Mouse (Mus musculus): ENCODE measurements at regions not wholly inside any gene's neighbourhood (a gene's known extent, or its start where the extent isn't known, plus 50 kb on each side); places are given as distances from the start of the nearest gene placed in this dataset.

DNA sequence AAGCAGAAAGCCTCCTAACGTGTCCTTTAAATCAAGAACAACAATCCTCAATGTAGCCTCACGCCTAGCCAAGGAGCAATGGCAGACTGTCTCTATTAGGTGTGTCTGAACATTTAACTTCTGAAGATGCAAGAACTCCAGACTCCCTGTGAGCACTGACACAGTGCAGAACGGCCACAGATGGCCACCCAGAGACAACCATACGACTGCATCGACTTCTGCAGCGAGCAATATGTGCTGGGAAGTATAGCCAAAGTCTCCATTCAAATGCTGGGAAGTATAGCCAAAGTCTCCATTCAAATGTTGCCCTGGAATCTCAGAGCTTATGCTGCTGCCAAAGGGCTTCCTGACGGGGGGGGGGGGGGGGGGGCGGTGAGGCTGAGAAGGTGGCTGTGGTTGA is 463.5 kb downstream of the Efna5 start:
- no peak for DNase-seq (ENCODE audit: low read depth, low spot score)

DNA sequence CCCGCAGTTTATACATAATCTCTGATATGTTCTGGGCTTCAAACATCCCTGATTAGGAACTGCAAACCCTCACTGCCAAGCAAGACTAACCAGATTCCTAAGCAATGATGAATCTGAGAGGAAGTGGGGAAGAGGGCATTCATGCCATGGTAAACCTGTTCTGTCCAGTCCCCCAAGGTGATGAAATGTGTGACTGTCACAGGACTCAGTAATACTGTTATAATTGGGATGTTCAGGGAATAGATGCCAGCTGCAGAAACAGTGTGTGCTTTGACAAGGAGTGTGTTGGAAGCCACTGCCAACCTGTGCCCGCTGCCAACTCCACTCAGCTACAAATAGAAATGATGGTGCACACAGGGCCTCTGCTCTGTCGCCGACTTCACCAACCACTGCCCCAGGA is 466.0 kb downstream of the Efna5 start:
- no peak for DNase-seq (ENCODE audit: low read depth, low spot score)

DNA sequence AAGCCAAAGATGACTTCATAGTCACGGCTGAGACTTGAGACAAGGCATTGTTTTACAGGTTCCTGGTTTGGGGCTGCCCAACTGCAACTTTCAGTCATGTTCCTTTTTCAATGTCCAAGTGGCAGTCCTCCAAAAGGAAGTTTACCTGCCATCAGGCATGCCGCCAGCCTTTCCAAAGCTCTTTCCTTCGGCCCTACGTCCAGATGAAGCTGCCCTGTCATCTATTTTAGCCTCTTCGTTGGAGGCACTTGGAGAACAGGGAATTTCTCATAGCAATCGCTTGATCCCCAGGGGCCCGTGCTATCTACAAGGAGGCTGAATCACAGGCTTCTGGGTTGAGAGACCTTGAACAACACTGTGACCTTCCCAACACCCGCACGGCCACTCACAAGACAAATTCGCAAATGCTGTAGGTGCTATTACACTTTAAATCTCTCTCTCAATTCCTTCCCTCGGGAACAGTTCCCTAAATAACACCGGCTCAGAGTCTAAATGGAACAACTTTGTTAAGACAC is 468.4 kb downstream of the Efna5 start:
- no peak for DNase-seq (ENCODE audit: low read depth, low spot score)

DNA sequence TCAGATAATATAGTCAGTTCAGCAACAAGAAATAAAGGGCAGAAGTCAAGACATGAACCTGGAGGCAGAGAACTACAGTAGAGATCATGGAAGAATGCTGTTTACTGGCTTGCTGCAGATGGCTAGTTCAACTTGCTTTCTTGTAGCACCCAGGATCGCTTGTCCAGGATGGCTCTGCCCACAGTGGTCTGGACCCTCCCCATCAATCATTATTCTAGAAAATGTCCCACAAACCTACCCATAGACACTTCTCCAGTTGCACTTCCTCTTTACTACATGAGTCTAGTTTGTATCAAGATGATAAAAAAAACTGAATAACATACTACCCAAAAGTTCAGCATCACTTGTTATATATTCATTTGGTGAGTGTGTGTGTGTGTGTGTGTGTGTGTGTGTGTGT is 477.4 kb downstream of the Efna5 start:
- peak; percentile 55 for DNase-seq (ENCODE audit: low read depth, low spot score)

DNA sequence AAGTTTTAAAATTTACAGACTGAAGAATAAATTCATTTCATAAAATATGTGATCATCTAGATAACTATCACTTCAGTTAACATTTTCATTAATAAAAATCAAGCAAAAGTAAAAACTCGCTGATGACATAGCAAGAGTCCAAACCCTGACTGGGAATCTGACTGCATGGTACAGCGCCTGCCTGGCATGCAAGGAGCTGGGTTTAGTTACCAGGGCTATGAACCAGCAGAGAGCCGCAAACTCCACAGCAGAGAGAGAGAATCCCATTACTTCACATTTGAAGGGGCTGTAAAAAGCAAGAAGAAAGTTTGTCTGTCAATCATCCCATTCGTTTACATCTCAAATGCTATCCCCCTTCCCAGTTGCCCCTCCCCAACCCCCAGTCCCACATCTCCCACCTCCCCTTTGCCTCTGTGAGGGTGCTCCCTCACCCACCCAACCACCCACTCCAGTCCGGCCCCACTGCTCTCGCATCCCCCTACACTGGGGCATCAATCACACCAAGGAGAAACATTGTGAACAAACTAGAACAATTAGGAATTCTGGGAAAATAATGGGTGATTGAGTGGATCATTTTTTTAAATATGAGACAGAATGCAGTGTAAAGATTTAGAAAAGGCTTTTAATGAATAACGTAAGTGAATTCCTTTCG is 487.6 kb downstream of the Efna5 start:
- no peak for DNase-seq (ENCODE audit: low read depth, low spot score)

DNA sequence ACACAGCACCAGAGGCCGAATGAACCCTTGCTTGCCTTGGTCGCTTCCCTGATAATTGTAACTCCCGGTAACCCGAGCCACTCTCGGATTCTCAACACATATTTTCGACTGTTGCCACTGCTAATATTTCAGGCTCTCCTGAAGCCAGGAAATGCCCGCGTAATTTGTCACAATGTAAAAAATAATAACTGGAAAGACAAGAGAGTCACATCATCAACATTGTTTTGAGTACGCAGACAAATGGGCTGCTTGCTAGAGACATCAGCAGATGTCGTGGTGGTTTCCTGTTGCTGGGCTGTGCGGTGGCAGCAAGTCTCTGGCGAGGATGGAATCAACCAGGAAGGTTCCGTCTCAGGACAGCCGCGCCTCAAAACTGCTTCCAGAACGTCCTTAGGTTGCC is 497.1 kb downstream of the Efna5 start:
- no peak for DNase-seq (ENCODE audit: low read depth, low spot score)

DNA sequence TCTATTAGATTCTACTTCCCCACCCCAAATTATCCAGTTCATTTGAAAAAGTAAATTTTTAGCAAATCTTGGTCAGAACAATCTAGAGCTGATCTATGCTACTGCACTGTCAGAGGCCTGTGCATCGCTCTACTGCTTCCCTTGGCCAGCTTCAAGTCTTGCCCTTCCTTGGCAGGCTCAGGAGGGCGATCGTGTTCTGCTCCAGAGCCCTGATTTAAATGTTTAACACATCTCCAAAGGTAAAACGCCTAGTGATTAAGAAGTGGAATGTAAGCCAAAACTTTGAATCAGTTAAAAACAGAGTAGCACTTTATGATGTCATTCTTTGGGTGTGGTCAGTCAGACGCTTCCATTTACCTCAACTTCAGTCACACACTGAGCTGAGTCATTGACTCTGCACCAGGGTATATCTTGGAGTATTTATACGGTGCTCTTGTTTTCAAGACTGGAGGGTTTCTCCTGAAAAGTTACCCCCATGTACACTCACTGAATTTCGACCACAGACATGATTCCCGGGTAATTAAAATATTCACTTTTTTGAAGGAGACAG is 502.2 kb downstream of the Efna5 start:
- DNase-seq (ENCODE audit: low read depth, low spot score) = no peak

DNA sequence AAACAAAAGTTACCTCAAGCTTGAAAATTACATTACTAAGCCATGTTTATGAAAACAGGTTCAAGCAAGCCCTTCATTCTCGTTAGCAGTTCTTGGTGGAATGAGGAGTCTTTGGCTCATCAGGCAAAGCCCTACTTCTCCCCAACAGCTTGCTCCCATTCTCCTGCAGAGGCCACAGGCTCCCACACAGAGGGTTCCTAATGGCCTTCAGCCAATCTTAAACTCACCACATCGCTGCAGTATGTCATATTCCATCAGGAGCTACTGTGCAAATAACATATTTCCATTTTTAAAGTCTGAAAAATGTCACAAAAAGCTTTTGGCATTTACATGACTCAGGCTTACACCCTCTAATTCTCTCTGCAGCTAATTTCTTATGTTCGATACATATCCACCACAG is 512.0 kb downstream of the Efna5 start:
- DNase-seq (ENCODE audit: low read depth, low spot score) = no peak

DNA sequence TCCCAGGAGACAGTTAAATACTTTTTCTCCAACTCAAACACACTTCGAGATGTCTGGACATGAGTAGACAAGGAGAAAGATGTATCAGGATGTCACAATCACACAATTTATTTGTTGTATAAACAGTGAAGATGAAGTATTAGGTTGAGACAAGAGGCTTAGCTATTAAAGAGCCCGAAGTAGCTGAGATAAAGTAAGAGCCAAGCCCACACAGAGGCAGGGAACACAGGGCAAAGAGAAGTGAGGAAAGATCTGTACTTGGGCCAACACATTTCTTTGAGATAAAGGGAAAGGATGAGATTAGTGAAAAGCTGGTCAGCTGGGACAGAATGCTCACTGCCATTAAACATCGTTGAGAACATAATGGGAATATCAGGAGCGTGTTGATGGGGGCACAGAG is 513.2 kb downstream of the Efna5 start:
- DNase-seq (ENCODE audit: low read depth, low spot score) = no peak

DNA sequence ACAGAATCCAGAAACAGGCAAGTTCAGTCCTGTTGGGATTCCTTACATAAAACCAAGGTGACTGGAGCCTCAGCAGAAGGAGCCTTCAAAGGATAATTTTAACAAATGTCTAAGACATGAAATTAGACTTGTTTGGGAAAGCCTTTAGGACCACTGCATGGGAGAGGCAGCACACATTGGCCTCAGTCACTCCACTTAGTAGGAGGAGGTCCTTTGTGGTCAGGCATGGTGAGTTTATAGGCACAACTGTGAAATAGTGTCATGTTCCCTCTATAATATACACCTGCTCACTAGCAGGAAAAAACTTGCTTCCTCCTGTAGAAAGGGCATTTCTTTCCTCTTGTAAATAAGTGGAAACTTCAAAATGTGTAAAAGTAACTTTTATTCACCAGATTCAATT is 522.8 kb downstream of the Efna5 start:
- DNase-seq (ENCODE audit: low read depth, low spot score) = no peak

DNA sequence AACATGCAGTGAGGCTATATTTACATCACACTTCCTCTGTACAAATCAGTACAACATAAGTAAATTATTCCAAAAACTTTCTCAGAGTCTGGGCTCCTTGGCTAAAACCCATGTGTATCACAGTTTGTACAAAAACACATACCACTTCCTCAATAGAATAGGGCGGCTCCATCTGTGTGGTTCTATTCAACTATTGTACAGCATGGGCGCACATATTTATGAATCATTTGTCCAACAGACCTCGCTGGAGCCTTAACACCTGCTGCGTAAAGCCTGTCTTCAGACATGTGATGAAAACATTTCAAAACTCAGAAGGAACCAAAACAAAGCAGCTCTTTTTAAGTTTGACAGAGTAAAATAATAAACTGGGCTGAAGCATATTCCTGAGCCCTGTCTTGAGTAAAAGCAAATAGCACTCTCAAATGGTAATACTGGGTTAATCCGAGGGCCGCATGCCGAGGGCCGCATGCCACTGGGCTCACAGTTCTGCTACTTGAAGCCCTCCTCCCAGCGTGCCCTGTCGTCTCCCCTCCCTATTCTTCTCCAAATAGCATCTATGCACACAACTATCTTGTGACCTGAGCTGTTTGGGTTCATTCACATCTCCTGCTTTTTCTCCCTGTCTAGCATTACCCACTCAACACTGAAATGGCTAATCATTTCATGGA is 543.1 kb downstream of the Efna5 start:
- no peak for DNase-seq (ENCODE audit: low read depth, low spot score)

DNA sequence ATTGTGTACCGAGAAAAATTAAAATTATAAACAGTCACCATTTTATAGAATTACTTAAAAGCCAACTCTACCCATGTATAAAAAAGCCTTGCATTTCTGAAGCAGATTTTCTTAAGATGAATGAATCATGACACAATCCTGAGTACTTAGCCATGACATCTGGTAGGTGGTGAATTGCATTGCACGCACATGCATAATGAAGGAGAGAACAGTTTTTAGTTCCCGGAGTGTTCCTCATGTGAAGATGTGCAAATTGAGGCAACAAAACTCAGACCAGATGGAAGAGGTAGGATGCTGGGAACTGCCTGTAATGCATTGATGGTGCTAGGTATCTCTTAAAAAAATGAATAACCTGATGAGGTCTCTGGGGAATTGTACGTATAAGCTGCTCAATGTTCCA is 550.9 kb downstream of the Efna5 start:
- DNase-seq (ENCODE audit: low read depth, low spot score) = no peak

DNA sequence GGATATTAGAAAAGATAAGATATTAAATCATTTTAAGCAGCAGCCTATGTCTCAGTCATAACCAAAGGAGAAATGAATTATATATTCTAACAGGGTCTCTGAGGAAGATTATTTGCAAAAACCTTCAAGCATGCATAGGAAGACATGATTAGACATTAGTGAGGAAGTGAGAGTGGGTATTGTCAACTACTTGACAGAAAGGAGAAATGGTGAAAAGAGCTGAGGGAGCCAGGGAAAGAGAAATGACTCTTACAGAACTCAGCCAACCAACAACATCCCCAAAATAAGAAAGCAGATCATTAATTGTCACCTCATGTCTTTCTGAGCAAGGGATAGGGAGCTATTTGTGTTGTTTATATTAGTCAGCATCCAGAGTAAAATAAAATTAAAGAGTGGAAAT is 554.3 kb downstream of the Efna5 start:
- DNase-seq (ENCODE audit: low read depth, low spot score) = peak; percentile 78

DNA sequence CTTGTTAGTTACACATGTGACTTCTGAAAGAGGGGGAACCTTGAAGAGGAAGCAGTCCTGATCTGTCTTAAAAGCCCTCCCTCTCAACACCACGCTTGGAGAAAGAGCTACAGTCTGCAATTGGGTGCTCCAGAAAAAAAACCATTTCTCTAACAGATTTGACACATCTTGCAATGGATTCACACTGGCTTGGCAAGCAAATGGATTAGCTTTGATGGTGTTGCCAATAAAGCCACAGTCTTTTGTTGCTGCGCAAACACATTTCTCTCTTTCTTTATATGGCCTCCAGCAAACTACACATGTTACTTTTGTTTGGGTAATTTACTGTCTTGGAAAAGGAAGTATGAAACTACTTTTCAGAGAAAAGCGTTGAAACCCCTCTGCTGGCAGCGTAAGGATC is 562.1 kb downstream of the Efna5 start:
- DNase-seq (ENCODE audit: low read depth, low spot score) = no peak

DNA sequence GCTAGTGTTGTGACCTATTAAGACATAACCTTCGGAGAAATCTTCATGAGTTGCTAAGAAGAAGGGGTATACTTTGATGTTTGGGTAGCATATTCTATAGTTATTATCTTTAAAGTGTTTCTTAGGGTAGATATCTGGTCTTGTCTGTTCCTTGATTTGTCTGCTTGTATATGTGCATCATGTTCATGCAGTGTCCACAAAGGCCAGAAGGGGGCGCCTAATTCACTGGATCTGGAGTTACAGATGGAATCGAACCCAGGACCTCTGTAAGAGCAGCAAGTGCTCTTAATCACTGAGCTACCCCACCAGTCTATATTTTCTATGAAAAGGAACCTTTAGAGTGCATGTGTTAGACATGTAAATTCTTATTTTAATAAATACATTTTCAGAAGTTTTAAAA is 571.1 kb downstream of the Efna5 start:
- peak; percentile 51 for DNase-seq (ENCODE audit: low read depth, low spot score)

DNA sequence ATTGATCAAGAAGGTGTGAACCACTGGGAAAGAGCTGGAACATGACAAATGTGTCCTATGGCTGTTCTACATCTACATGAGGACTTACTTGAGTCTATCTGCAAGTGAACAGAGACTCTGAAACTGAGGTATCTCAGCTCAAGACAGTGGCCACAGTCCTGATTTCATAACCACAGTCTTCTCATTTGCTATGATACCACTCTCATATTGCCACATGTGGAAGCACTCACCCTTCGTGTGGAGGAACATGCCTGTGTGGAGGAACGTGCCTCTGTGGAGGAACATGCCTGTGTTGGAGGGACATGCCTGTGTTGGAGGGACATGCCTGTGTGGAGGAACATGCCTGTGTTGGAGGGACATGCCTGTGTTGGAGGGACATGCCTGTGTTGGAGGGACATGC is 574.0 kb downstream of the Efna5 start:
- no peak for DNase-seq (ENCODE audit: low read depth, low spot score)

DNA sequence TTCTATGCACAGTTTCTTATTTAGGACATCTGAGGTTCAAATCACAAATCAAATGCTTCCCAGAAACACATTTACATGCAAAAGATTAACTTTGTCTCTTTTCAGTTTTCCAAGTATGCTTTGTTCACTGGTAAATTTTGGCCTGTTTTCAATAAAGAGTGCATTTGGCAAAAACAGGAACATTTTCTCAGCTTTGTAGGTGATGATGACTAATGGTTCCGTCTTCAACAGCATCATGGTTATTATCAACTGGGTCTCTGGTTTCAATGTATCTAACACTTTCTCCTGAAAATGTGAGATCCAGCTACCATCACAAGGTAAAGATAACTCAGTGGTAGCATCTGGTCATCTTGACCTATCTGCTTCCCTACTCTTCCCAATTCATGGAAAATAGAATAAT is 574.6 kb downstream of the Efna5 start:
- DNase-seq (ENCODE audit: low read depth, low spot score) = no peak

DNA sequence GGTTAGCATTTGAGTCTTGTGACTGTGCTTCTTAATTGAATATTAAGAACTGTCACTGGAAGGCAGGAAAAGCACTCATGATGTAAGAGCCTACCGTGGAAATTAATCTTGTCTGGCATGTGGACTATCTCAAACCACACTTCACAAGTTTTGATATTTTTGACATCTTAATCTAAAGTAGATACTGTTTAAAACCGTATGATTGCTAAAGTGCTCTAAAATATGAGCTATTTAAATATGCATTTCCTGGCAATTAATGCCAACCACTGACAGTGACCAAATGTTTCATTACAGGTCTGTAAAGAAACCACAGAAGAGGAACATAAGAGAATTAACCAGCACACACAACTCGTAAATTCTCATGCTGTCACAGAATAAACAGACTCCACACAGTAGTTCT is 576.0 kb downstream of the Efna5 start:
- DNase-seq (ENCODE audit: low read depth, low spot score) = no peak

DNA sequence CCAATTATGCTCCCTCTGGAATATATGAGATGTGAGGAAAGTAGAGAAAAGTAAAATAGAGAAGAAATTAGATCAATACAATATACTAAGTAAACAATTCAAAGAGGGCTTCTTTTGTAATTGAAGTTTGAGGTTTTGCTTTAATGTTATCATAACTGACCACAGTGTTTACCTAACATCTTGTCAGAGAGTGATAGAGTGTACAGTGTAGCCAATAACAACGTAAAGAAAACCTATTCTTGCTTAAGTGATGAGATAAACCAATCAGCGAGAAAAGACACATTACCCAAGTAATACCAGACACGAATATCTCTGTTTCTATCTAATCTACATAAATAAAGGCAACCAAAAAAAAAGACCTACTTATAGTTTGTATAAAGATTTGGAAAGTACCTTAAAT is 577.0 kb downstream of the Efna5 start:
- no peak for DNase-seq (ENCODE audit: low read depth, low spot score)

DNA sequence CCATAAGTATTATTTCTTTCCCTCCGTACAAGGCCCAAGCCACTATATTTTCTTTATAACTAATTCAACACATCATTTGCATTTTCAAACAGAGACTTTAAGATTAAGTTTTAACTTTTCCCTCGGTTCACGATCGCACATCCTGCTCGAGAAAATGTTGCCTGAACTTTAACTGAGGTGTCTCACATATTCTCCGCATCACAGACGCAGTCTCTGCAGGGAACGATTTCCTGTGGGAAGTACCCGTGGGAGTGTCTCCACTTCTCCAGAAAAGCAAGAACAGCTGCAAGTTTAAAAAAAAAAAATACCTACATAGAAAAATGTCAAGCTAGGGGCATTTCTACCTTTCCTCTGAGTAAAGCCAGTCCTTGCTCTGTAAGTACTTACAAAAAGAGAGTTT is 581.2 kb downstream of the Efna5 start:
- DNase-seq (ENCODE audit: low read depth, low spot score) = no peak

DNA sequence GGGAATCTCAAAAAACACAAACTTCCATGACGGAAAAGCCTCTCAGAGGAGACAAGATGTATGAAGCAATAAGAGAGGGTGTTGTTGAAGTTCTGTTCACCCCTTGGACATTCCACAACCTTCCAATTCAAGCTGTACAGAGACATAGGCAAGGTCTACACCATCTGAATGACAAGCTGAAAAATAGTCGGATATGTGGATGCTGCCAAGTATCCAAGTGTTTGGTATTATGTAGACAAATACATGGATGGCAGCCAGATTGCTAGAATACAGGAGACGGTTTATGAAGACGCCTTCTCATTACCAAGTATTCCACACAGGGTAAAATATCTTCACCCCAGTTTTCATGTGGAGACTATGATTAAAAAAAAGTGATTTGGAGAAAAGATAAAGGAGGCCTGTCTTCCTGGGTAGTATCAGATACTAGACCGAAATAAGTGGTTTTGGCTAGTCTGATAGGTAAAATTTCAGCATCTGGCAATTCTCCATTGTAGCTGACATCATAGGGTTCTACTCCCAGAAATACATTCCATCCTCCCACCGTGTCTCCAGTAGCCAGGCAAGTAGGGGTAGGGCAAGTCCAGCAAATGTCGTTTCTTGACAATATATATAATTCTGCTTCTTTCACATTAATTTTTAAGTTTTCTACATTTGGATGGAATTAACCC is 583.6 kb downstream of the Efna5 start:
- DNase-seq (ENCODE audit: low read depth, low spot score) = no peak

DNA sequence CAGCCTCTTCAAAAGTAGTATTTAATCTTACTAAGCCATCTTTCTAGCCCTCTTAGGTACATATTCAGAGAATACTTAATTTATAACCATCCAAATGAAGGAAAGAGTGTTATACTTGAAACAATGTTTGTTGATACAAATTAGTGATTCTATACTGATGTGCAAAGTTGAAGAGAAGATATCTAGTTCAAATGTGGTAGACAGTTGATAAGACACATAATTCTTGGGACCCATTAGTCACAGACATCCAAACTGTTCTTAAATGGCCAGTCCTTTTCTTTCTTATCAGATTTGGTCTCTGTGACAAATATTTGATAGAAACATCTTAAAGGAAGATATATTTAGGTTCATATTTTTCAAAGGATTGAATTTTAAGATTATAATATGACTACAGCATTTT is 585.7 kb downstream of the Efna5 start:
- no peak for DNase-seq (ENCODE audit: low read depth, low spot score)

DNA sequence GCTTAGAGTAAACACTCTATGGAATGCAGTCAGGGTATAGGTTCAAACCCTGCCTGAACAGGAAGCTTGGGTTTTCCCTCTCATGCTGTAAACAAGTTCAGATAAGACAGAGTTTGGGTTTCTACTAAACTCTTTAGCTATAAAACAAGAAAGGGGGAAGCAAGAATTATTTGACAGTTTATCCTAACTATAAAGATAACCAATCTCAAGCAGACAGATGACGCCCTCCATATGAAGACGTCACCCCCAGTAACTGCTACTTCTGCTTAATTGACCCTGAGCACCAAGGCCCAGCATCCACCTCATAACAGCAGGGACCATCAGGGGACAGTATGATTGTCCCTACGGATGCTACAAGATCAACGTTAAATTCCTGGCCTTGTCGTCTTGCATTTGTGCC is 588.4 kb downstream of the Efna5 start:
- no peak for DNase-seq (ENCODE audit: low read depth, low spot score)
